Mouse (Mus musculus) hematopoietic stem cell, adult 5-6 weeks (primary cell): Measurements from ENCODE around the gene Igsf21. TPM values are rescaled to one million over a fixed set of nuclear protein-coding genes. Genes with fewer than 3 reads are reported as not detected.

Experiments
- ATAC-seq, 2 experiments: fragments of 125-278 bp in 1 of 2; replicated peaks in 1 of 2; 2 replicates each; pipeline ENCODE4 v1.8.0; 2016 to 2017; ENCODE audit warnings: inconsistent platforms in 2 of 2, mild to moderate bottlenecking in 2 of 2, moderate number of reproducible peaks in 2 of 2, low read depth in 1 of 2, moderate TSS enrichment in 1 of 2; ENCODE audit not compliant: low FRiP score in 2 of 2, poor library complexity in 2 of 2, severe bottlenecking in 2 of 2, insufficient read depth in 1 of 2, low TSS enrichment in 1 of 2
- total RNA-seq: library from RNA; stranded (forward); fragments of 172-1452, 232-1000 nt; gene quantifications from 2 replicates; pipeline ENCODE4 v1.2.3, GENCODE M21; 2017

The Igsf21 gene
- total RNA-seq, 1 experiment from 2014 or later, result not detected

DNA sequence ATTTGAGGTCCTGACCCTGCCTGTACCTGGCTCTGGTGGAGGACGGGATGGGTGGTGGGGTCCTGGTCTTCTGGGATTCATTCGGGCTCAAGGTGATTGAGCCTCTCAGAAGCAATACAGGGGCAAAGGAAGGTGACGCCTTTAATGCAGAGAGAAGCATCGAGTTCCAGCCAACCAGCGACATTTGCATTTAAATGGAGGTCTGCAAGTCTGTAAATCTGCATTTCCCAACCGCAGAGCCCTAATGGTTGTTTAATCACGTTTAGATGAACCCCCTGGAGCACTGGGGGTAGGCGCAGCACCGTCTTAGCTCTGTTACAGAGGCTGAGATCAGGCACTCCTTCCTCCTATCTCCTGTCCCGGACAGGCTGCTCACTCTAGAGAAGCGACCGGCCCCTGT is 244.5 kb downstream of the Igsf21 start:
- ATAC-seq, result no peak

DNA sequence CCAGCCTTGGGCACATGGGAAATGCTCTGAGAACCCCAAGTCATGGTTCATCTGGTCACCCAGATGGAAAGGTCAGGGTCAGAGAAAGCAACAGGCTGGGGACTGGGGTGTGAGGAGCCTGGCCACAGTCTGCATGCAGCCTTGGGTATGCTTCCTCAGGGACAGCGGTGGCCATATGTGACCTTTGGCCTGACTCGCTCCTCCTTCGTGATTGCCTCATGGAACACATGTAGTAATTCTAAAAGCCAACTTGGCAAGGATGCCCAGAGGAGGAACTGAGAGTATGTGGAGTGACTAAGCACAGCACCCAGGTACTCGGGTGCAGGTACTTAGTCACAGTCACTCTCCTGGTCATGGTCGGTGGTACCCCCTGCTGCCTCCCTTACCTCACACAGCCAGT is 245.7 kb downstream of the Igsf21 start:
- ATAC-seq, result no peak

DNA sequence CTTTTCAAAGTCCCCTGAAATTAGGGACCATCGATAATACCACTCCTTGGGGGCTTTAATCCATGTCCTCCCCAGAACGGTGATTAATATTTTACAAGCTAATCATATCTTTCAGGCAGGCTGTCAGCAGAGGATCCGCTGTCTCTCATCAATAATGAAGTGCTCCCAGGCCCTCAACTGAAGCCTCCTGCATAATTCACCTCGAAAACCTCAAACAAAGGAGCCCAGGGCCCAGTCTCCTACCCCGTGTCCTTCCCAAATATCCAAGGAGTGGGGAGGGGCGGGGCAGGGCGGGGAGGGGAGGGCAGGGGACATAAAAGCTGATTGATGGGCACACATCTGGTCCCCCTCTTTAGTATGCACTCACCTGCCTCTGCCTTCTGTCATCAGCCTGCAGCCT is 247.6 kb downstream of the Igsf21 start:
- ATAC-seq, result no peak

DNA sequence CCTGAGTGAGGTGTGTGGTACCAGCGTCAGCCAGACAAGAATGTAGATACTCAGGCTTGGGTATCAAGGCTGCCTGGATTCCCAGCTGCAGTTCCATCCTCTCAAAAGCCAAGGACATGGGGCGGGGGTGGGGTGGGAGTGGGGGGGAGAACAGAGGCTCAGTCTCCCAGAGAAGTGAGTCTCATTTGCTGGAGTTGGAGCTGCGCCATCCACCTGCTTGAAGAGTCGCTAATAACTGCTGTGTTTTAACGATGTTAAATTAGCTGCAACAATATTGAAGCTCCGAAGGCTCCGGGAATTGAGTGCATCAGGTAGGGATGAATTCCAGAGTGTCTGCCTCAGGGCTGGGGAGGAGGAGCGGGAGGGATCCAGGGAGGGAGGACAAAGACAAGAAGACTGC is 250.9 kb downstream of the Igsf21 start:
- ATAC-seq, result no peak

DNA sequence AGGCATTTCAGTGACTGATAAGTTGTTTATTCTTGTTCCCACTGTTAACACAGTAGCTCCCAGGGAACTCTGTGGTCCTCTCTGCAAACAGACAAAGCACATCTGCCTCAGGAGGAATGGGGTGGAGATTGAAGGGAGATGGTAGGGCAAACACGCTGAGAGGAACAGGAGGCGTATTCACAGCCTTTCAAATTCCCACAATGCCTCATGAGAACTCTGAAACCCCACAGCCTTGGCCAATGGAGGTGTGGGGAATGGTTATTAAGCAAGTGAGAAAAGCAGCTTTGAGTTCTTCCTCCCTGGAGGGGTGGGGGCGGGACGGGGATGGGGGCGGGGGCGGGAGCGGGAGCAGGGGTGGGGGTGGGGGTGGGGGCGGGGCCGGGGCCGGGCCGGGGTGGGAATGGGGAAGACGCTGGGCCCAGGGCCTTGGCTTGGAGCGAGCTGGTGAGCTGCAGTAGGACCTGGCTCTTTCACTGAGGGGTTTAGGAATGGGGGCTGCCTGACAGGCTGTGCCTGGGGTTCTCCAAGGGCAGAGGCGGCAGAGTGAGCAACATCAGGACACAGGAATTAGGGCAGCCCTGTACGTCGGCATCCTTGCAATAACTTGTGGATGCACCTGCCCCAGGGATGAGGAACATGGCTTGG is 253.4 kb downstream of the Igsf21 start:
- ATAC-seq, result no peak

DNA sequence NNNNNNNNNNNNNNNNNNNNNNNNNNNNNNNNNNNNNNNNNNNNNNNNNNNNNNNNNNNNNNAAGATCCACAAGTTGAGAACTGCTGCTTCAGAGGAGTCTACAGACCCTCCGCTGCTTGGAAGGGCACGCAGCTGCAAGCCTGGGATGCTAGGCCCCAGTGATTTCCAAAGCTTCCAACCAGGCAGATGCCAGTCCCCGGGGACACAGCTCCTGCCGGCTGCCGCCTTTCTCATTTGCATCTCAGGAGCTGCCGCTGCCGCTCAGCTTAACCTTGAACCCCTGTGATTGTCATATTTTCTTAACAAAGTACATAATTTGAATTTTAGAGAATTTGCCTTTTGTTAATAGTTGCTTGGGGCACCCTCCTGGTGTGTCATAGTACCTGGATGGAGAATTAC is 259.7 kb downstream of the Igsf21 start:
- ATAC-seq, result no peak

DNA sequence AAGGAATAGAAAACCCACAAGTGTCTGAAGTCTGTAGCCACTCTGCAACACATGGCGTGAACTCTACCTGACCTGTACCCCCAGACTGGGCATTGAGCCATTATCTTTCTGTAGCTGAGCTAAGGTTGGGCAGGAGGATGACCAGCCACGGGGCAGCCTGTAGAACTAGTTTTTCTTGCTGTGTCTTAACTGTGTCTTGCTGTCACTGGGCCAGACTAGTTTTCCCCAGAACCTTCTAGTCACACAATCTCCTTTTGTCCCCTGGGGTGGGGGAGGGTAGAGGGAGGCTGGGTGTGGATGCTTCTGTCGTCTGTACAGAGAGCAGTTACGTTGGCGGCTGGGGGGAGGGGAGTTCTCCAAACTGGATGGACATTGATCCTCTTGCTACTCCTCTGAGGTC is 267.9 kb downstream of the Igsf21 start:
- no peak for ATAC-seq

DNA sequence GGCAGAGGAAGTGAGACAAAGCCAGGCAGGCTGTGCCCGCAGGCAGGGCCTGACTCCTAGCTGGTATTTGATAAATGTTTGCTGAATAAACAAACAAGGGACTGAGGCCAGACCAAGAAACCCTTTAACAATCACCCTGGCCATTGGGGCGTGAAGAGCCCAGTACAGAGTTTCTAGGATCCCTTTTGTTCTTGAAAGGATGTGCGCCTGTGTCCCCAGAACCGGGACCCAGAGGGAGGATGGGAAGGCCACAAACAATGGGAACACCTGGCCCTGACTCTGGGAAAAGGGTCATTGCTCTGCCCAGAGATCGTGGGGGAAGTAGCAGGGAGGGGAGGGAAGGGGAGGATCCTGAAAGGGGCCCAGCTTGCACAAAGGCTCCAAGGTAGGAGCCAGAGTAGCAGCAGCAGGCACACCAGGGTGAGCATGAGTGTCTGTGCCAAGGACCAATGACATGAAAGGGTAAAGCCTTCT is 269.2 kb downstream of the Igsf21 start:
- ATAC-seq, result no peak
